Mouse (Mus musculus): ENCODE results near the gene Aig1.

DNA sequence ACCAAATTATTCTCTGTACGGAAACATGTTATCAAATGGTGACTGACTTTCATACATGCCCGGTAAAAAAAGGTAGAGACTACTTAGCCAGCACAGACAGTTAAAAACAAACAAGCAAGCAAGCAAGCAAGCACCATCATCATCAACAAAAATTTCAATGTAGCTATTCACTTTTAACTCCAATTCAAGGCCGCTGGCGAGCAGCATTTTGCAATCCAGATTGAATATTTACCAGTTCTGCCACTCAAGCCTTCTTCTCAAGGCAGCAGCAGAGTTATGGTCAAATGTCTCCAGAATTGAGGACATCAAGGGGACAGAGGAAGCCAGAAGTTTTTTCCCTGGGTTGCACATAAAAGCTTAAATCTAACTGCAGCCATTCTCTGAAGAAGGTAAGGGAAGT lies 216.7 kb downstream of the Aig1 start:
- TF ChIP-seq GATA1 (IDR thresholded peaks at IDR 0.05; ENCODE audit: borderline replicate concordance, low read length) (no peak), FLI1 (IDR thresholded peaks at IDR 0.05; ENCODE audit: low read length) (no peak)
